Mouse (Mus musculus) kidney, adult 2 months (tissue): ENCODE measurements around the gene Scgb2b20. TPM values are rescaled to one million over a fixed set of nuclear protein-coding genes. Genes with fewer than 3 reads are reported as not detected.
"Not testable (repeated sequence)": the region's sequence is repeated elsewhere in the genome, so short reads cannot be mapped to it uniquely, and the experiment has no call there.

ENCODE experiments used
- DNase-seq: peaks from one replicate; pipeline ENCODE4 v3.0.0; 2021
- H3K27ac ChIP-seq: fragments of 200-500 bp; 2 replicates; pipeline ENCODE4 v1.5.1; 2012; ENCODE audit warnings: low read depth, low read length, control low read depth, inconsistent platforms; ENCODE audit not compliant: insufficient read depth
- H3K27me3 ChIP-seq: fragments of 200-500 bp; replicated peaks from 2 replicates; pipeline ENCODE4 v1.6.1; 2012; ENCODE audit warnings: mild to moderate bottlenecking, moderate library complexity, low read length, inconsistent platforms; ENCODE audit not compliant: control insufficient read depth, insufficient read depth
- H3K36me3 ChIP-seq: fragments of 200-500 bp; 2 replicates; pipeline ENCODE4 v1.6.1; 2012; ENCODE audit warnings: mild to moderate bottlenecking, moderate library complexity, low read length, inconsistent platforms; ENCODE audit not compliant: control insufficient read depth, insufficient read depth
- H3K4me1 ChIP-seq: fragments of 200-500 bp; 2 replicates; pipeline ENCODE4 v1.6.1; 2011; ENCODE audit warnings: low read length; ENCODE audit not compliant: control insufficient read depth, insufficient read depth
- H3K4me3 ChIP-seq: fragments of 200-500 bp; 2 replicates; pipeline ENCODE4 v1.5.1; 2011; ENCODE audit warnings: mild to moderate bottlenecking, low read depth, low read length, control low read depth; ENCODE audit not compliant: insufficient read depth
- CTCF ChIP-seq: fragments of 200-500 bp; conservative IDR thresholded peaks from 2 replicates; pipeline ENCODE4 v1.5.1; 2011; ENCODE audit warnings: low read depth, mild to moderate bottlenecking, control low read depth, low read length, moderate library complexity, mixed read lengths; ENCODE audit not compliant: insufficient read depth, insufficient read length
- POLR2A ChIP-seq: fragments of 200-500 bp; IDR thresholded peaks from one replicate; pipeline ENCODE4 v1.6.1; 2011; ENCODE audit warnings: low read depth, low read length, control low read depth
- WGBS: fragments of 180-500 bp; shearing (Covaris S2); methylation state at CpG from one replicate; pipeline ENCODE4 v1.1.7; 2018; 5-methylcytosine and 5-hydroxymethylcytosine counted together
- polyA plus RNA-seq: library from polyadenylated mRNA; depleted of rRNA; stranded (reverse); fragments of >200 nt; gene quantifications from 2 replicates; pipeline ENCODE4 v1.2.3, GENCODE M21; 2012; rRNA removed

Scgb2b20 gene
- polyA plus RNA-seq, result not detected in 2 replicates

DNA sequence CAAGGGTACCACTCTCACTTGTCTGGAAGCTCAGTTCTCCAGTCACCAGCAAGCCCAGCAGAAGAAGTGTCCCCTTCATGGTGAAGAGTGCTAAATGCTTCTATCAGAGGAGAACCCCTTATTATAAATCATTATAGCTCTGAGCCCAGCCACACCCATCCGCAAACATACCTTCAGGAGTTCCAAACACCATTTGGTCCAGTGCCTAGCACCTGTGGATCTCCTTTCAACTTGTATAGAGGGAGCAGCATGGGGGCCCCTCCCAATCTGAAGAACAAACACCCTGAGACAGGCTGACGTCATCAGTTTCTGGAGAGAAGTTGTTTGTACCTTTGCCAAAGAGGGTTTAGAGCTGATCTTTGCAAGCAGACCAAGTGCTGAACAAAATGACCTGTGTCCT lies at the start of gene Scgb2b20:
Scgb2b20 (minus strand) TSS at position 101 of the 400 bp plus-strand sequence.
- not testable (repeated sequence) for H3K27me3 ChIP-seq, H3K27ac ChIP-seq, H3K4me1 ChIP-seq, DNase-seq, H3K4me3 ChIP-seq, H3K36me3 ChIP-seq
- WGBS, result 70% methylated on average over 2 of the region's 2 CpGs

DNA sequence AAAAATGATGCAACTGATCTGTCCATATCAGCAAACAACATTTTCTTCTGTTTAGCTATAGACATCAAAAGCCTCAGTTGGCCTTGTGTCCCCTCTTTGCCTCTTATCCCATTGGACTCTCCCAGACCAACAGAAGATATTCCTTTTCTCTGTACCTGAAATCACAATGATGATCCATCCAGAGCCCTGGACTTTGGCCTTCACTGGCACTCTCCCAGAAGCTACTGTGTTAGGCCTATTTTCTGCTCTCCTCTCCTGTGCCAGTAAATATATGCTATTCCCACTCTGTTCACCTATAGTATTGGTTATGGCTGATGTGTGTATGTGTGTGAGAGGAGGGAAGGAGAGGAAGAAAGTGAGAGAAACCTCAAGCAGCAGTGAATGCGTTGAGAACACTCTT lies 43.6 kb upstream of the Scgb2b20 start:
- H3K36me3 ChIP-seq, H3K4me3 ChIP-seq, H3K27me3 ChIP-seq, DNase-seq, H3K4me1 ChIP-seq, H3K27ac ChIP-seq: not testable (repeated sequence)
- WGBS, result 55% methylated on average over 1 of the region's 1 CpGs

DNA sequence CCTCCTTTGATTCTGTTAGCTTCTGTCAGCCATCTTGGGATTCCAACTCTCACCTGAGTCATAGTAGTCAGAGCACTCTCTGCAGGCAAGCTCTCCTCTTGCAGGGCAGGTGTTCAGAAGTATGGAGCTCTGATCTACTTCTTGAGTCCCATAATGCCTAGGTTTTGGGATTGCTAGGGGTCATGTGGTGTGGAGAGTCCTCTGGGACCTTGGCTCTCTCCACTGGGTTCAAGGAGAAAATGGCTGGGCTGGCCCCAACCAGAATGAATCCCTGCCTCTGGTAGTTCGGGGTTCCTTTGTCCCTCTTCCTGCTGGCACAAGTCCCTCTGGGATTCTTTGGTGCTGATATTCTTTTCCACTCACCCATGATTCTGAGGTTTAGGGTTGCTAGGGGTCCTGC lies 35.5 kb upstream of the Scgb2b20 start:
- TF ChIP-seq CTCF (no peak), POLR2A (no peak)
- Histone ChIP-seq H3K4me1 (no peaks in the 10 kb centered on the region), H3K36me3 (no peaks in the 10 kb centered on the region), H3K27me3 (no peaks in the 10 kb centered on the region), H3K4me3 (no peak overlapping the region), H3K27ac (no peak overlapping the region)
- WGBS, result 74% methylated on average over 1 of the region's 1 CpGs
- DNase-seq, result no peak

DNA sequence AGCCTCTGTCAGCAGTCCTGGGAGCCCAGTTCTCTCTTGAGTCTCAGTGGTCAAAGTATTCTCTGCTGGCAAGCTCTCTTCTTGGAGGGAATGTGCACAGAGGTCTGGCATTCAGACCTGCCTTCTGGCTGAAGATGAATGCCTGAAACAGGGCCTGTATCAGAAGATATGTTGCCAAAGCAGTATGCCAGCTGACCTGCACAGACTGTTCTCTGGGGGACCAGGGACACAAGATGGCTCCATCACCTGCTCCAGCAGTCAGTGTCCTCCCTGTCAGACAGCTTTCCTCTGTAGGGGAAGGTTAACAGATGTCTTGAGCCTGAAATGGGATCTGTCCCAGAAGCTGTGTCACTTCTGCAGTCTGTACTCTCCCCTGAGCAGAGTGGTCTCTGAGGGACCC lies 33.6 kb upstream of the Scgb2b20 start:
- H3K36me3 ChIP-seq, H3K27me3 ChIP-seq, H3K27ac ChIP-seq, H3K4me3 ChIP-seq, H3K4me1 ChIP-seq, DNase-seq: not testable (repeated sequence)

DNA sequence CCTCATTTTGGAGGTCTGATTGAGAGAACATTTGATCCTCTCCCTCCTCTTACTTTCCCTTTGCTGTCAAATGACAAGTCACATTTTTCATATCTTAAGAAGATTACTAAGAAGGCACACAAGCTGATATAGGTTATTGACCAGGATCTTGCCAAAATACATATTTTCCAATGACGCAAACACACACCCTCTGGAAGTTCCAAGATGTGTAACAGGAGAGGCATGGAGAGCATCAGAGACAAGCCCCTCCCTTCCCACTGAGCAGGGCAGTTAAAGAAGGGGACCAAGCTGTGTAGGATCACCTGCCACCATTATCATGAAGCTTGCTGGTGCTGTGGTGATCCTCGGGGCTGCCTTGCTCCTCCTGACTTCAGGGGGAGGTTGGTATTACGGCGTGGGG lies 6.8 kb upstream of the Scgb2b20 start, which contains the start of gene Scgb1b20:
Scgb1b20 (plus strand) TSS at position 301 of the 400 bp plus-strand sequence.
- H3K4me1 ChIP-seq, DNase-seq, H3K27me3 ChIP-seq, H3K4me3 ChIP-seq, H3K27ac ChIP-seq, H3K36me3 ChIP-seq: not testable (repeated sequence)
- 84% methylated on average over 4 of the region's 4 CpGs for WGBS

Other genes starting within 250 kb of the Scgb2b20 start
- not detected in 2 replicates for gene Scgb2b18, start 192.5 kb downstream of the Scgb2b20 start, polyA plus RNA-seq
- gene Scgb1b18, start 180.8 kb downstream of the Scgb2b20 start, polyA plus RNA-seq, result not detected in 2 replicates
- not detected in 2 replicates for gene Scgb2b19, start 86.0 kb downstream of the Scgb2b20 start, polyA plus RNA-seq
- gene Scgb1b19, start 79.0 kb downstream of the Scgb2b20 start, polyA plus RNA-seq, result not detected in 2 replicates
- gene Scgb1b20, start 6.9 kb upstream of the Scgb2b20 start, polyA plus RNA-seq, result not detected in 2 replicates
- not detected in 2 replicates for gene Scgb2b21, start 154.1 kb upstream of the Scgb2b20 start, polyA plus RNA-seq